In genomic region chr3:51765220-51765923, GRCm38 (mm10) we compare ENCODE assay signal across 19 mouse cellular contexts.
DNase-seq lines count a peak whose midpoint lies in the region; ATAC-seq and TF ChIP-seq lines count a peak whose summit lies in the region.
"Had no signal": no experiment of that assay in that cellular context is flagged by ENCODE, and none has a peak within 500 bp of the region (broad histone marks: within the 10 kb centered on the region; RNA-seq: fewer than 3 reads in every experiment).

No protein-coding gene starts in this region.

- no peaks in the 10 kb centered on the region for H3K36me3 ChIP-seq in forebrain, embryonic 12.5 days (replicated peaks)
- no peaks in the 10 kb centered on the region for H3K36me3 ChIP-seq in forebrain, postnatal 0 days (ENCODE audit: insufficient read depth)
- H3K36me3 ChIP-seq: embryonic facial prominence, embryonic 15.5 days; midbrain, embryonic 12.5 days; neural tube, embryonic 13.5 days had no signal

- no peak overlapping the region for H3K4me3 ChIP-seq in forebrain, embryonic 12.5 days (replicated peaks)
- H3K4me3 ChIP-seq in forebrain, postnatal 0 days (ENCODE audit: low read depth, low read length), result no peak overlapping the region
- H3K4me3 ChIP-seq: embryonic facial prominence, embryonic 15.5 days; heart, embryonic 10.5 days; layer of hippocampus, adult 2 months; midbrain, embryonic 12.5 days; neural tube, embryonic 13.5 days had no signal

- H3K27ac ChIP-seq in forebrain, embryonic 12.5 days, result 0 out of 2 replicates have a peak overlapping the region, but pooled peaks have one; percentile 36
- no peak overlapping the region for H3K27ac ChIP-seq in forebrain, postnatal 0 days (ENCODE audit: low read depth, low read length)
- H3K27ac ChIP-seq: embryonic facial prominence, embryonic 15.5 days; heart, embryonic 10.5 days; layer of hippocampus, adult 2 months; midbrain, embryonic 12.5 days; neural tube, embryonic 13.5 days had no signal

- DNase-seq in forebrain, postnatal 0 days, result no peak
- peak; percentile 21 for DNase-seq in testis, postnatal 10 days (ENCODE audit: low spot score)
- no peak for DNase-seq in testis, postnatal 14 days (ENCODE audit: low spot score)
- DNase-seq in kidney, postnatal 36 days, result no peak
- no peak for DNase-seq in retina, postnatal 1 day
- DNase-seq: adrenal gland, postnatal 36 days; cerebellum, postnatal 25 days; embryo, embryonic 11 days; kidney, adult 18-20 months; kidney, postnatal 10 days; lung, postnatal 4 days had no signal

- TF ChIP-seq CTCF in forebrain, postnatal 0 days (IDR thresholded peaks at IDR 0.05; ENCODE audit: low read depth), result no peak

- H3K9me3 ChIP-seq in forebrain, embryonic 12.5 days, result no peaks in the 10 kb centered on the region
- H3K9me3 ChIP-seq in forebrain, postnatal 0 days (ENCODE audit: low read length), result no peaks in the 10 kb centered on the region
- H3K9me3 ChIP-seq: embryonic facial prominence, embryonic 15.5 days; heart, embryonic 10.5 days; midbrain, embryonic 12.5 days; neural tube, embryonic 13.5 days had no signal

- no peak overlapping the region for H3K9ac ChIP-seq in forebrain, embryonic 12.5 days
- H3K9ac ChIP-seq in forebrain, postnatal 0 days, result no peak overlapping the region
- H3K9ac ChIP-seq: embryonic facial prominence, embryonic 15.5 days; midbrain, embryonic 12.5 days; neural tube, embryonic 13.5 days had no signal

- peaks cover 13% of the 10 kb centered on the region for H3K4me1 ChIP-seq in forebrain, embryonic 12.5 days
- H3K4me1 ChIP-seq in forebrain, postnatal 0 days (ENCODE audit: insufficient read depth), result no peaks in the 10 kb centered on the region
- H3K4me1 ChIP-seq: embryonic facial prominence, embryonic 15.5 days had no signal

- H3K27me3 ChIP-seq in forebrain, embryonic 12.5 days, result no peaks in the 10 kb centered on the region
- H3K27me3 ChIP-seq in forebrain, postnatal 0 days (ENCODE audit: insufficient read depth, low read length), result no peaks in the 10 kb centered on the region
- H3K27me3 ChIP-seq: embryonic facial prominence, embryonic 15.5 days; midbrain, embryonic 12.5 days; neural tube, embryonic 13.5 days had no signal

- ATAC-seq in forebrain, embryonic 12.5 days (ENCODE audit: low FRiP score), result no peak
- ATAC-seq in forebrain, postnatal 0 days, result no peak
- ATAC-seq in granulocyte monocyte progenitor cell, adult 5-6 weeks (replicated peaks; ENCODE audit: poor library complexity, severe bottlenecking), result 0 out of 2 replicates have a peak, but pooled peaks have one; percentile 14
- ATAC-seq: inflammation-experienced regulatory T-cells, adult 6 months had no signal

- WGBS in forebrain, embryonic 12.5 days, result 84% methylated on average over 12 of the region's 12 CpGs
- 80% methylated on average over 12 of the region's 12 CpGs for WGBS in forebrain, postnatal 0 days

- no peak overlapping the region for H3K4me2 ChIP-seq in forebrain, embryonic 12.5 days
- H3K4me2 ChIP-seq in forebrain, postnatal 0 days (ENCODE audit: low read depth), result no peak overlapping the region
- H3K4me2 ChIP-seq: embryonic facial prominence, embryonic 15.5 days; midbrain, embryonic 12.5 days; neural tube, embryonic 13.5 days had no signal
